Mouse (Mus musculus) kidney, embryonic 14.5 days (tissue): ENCODE measurements around the gene Rogdi. TPM values are rescaled to one million over a fixed set of nuclear protein-coding genes. Genes with fewer than 3 reads are reported as not detected.

ENCODE experiments used
- ATAC-seq: fragments of 200-750 bp; cut with Nextera tagmentation; 2 replicates; pipeline ENCODE4 v1.8.0; 2017; ENCODE audit warnings: moderate number of reproducible peaks, mild to moderate bottlenecking, moderate TSS enrichment, moderate library complexity; ENCODE audit not compliant: low FRiP score, low TSS enrichment
- H3K27ac ChIP-seq: fragments of 300-500 bp; sonication (generic); 2 replicates; pipeline ENCODE4 v1.5.1; 2014; ENCODE audit warnings: low read depth, mild to moderate bottlenecking, low read length, moderate library complexity, mixed read lengths
- H3K27me3 ChIP-seq: fragments of 300-500 bp; sonication (generic); 2 replicates; pipeline ENCODE4 v1.6.1; 2014; ENCODE audit warnings: mild to moderate bottlenecking, low read length; ENCODE audit not compliant: control insufficient read depth, insufficient read depth
- H3K36me3 ChIP-seq: fragments of 300-500 bp; sonication (generic); 2 replicates; pipeline ENCODE4 v1.6.1; 2014; ENCODE audit warnings: low read length, mixed read lengths; ENCODE audit not compliant: control insufficient read depth, insufficient read depth
- H3K4me1 ChIP-seq: fragments of 300-500 bp; sonication (generic); 2 replicates; pipeline ENCODE4 v1.6.1; 2014; ENCODE audit warnings: low read length, mixed read lengths; ENCODE audit not compliant: control insufficient read depth, insufficient read depth
- H3K4me2 ChIP-seq: fragments of 300-500 bp; sonication (generic); replicated peaks from 2 replicates; pipeline ENCODE4 v1.6.1; 2014; ENCODE audit warnings: low read depth, mild to moderate bottlenecking, low read length
- H3K4me3 ChIP-seq: fragments of 300-500 bp; sonication (generic); 2 replicates; pipeline ENCODE4 v1.5.1; 2014; ENCODE audit warnings: mild to moderate bottlenecking, low read length
- H3K9ac ChIP-seq: fragments of 300-500 bp; sonication (generic); 2 replicates; pipeline ENCODE4 v1.6.1; 2014; ENCODE audit warnings: low read depth, mild to moderate bottlenecking, low read length, moderate library complexity
- H3K9me3 ChIP-seq: fragments of 300-500 bp; sonication (generic); 2 replicates; pipeline ENCODE4 v1.6.1; 2016; ENCODE audit warnings: low read length; ENCODE audit not compliant: control insufficient read depth
- WGBS: fragments of 180-500 bp; shearing (Covaris S2); extraction: QIAGEN DNeasy Blood & Tissue Kit; methylation state at CpG from one replicate; pipeline ENCODE4 v1.1.7; 2014; 5-methylcytosine and 5-hydroxymethylcytosine counted together
- polyA plus RNA-seq: library from polyadenylated mRNA; unstranded; fragments of >200 nt; fragmentation: Nextera tagmentation; extraction: Ambion mirVana; gene quantifications from 2 replicates; pipeline ENCODE4 v1.2.1, GENCODE M21; 2014

Rogdi gene
- polyA plus RNA-seq, result 80.9 and 86.2 TPM in 2 replicates

DNA sequence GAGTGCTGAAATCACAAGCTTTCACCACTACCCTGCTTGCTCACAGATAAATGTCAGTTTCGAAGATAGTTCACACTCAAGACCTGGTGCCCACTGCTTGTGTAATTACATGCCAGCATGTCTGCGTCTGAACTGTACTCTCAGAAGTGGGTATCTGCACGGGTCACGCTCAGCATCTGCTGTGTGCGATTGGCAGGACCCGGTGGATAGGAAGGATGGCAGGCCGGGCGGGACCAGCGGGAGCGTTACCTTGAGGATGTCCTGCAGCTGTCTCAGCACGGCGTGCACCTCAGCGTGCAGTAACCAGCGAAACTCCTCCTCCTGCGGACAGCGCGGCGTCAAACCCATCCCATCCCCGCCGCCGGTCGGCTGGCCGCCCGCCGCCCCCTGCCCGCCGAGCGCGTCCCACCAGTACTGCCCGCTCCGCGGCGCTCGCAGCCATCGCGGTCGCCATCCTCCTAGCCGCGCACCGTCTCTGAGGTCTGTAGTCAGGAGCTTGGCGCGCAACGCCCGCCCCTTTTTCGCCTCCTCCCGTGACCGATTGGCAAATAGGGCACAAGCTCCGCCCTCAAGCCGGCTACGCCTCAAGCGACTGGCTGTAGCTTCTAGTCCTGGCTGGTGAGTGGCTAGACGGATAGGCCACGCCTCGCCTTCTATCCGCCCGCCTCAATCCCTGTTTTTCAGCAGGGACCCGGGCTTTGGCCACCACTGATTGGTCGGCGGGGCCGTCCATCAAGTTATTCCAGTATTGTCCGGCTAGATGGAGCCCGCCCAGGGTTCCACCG, at the start of gene Rogdi:
Gene Rogdi (minus strand): TSS at position 500 of the 785 bp plus-strand sequence.
- Histone ChIP-seq H3K27me3 (no peaks in the 10 kb centered on the region), H3K9ac (peak within 1 kb of the TSS; percentile 74), H3K4me3 (peak within 1 kb of the TSS; percentile 71), H3K4me1 (peaks cover 12% of the 10 kb centered on the region), H3K27ac (peak within 1 kb of the TSS; percentile 51), H3K36me3 (peaks cover 44% of the 10 kb centered on the region), H3K9me3 (no peaks in the 10 kb centered on the region), H3K4me2 (peak within 1 kb of the TSS; percentile 76)
- peak; percentile 99 for ATAC-seq
- WGBS, result under 1% methylated on average over 59 of the region's 63 CpGs

- 92% methylated on average over 1 of the region's 1 CpGs for WGBS
- H3K27me3 ChIP-seq, result no peaks in the 10 kb centered on the region
- ATAC-seq, result no peak
- H3K36me3 ChIP-seq, result peaks cover 55% of the 10 kb centered on the region
- H3K4me3 ChIP-seq, result no peak overlapping the region
- H3K27ac ChIP-seq, result no peak overlapping the region
- H3K9me3 ChIP-seq, result no peaks in the 10 kb centered on the region
- no peak overlapping the region for H3K9ac ChIP-seq
- no peaks in the 10 kb centered on the region for H3K4me1 ChIP-seq
- H3K4me2 ChIP-seq, result no peak overlapping the region
Measured at GRCm38 (mm10) chr16:5058114-5058513, 44.8 kb upstream of the Rogdi start.

DNA sequence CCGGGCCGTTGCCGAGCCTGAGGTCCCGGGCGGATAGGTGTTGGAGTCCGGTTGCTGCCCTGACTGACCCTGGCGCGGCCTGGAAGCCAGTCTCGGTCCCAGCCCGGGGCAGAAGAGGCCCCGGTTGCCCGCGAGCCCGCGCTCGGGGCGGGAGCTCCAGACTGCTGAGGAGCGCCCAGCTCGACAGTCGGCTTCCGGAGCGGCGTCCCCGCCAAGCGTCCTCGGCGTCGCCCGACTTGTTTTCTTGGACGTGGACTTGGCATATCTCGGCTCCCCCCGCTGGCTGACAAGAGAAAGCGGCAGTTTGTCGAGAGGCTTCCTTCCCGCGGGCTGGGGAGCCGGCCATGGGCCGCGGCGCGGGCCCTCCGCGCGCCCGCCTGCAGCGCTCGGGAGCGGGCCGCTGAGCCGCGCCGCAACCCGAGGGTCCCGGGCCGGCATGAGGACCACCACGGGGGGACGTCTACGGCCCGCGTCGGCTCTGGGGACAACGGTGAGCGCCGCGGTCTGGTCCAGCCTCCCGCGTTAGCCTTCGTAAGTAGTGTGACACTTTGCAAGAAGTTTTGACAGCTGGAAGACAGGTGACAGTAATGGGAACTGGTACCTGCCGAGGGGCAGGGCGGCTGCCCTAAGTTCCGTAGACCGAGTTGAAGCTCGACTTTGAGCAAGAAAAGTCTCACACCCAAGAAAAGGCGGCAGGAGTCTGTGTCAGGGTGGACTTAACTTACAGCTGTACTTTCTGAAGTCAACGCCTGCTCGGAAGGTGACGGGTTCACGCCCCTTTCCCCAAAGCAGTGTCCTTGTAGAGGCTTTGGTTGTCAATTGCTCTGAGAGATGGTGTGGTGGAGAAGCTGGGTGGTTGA, 37.1 kb upstream of the Rogdi start:
- under 1% methylated on average over 74 of the region's 78 CpGs for WGBS
- H3K4me3 ChIP-seq, result peak overlapping the region; percentile 76
- H3K9me3 ChIP-seq, result no peaks in the 10 kb centered on the region
- H3K4me1 ChIP-seq, result peaks cover 22% of the 10 kb centered on the region; the same call in 1 of the 2 replicates
- H3K4me2 ChIP-seq, result peak overlapping the region; percentile 89
- H3K9ac ChIP-seq, result peak overlapping the region; percentile 85
- ATAC-seq, result peak; percentile 75
- H3K27ac ChIP-seq, result peak overlapping the region; percentile 97
- H3K27me3 ChIP-seq, result no peaks in the 10 kb centered on the region
- peaks cover 36% of the 10 kb centered on the region for H3K36me3 ChIP-seq

- 1% methylated on average over 49 of the region's 56 CpGs for WGBS
- Histone ChIP-seq H3K27ac (peak within 1 kb of the TSS; percentile 97), H3K9ac (peak within 1 kb of the TSS; percentile 86), H3K4me1 (peaks cover 22% of the 10 kb centered on the region; the same call in 1 of the 2 replicates), H3K9me3 (no peaks in the 10 kb centered on the region), H3K4me2 (peak within 1 kb of the TSS; percentile 89), H3K4me3 (peak within 1 kb of the TSS; percentile 76), H3K27me3 (no peaks in the 10 kb centered on the region), H3K36me3 (peaks cover 36% of the 10 kb centered on the region)
- peak; percentile 100 for ATAC-seq
Measured at GRCm38 (mm10) chr16:5049774-5050234, 36.5 kb upstream of the Rogdi start, which contains the start of the genes Glyr1 and Ubn1. Gene Glyr1 (minus strand): TSS chr16:5049863. Gene Ubn1 (plus strand): TSS chr16:5050057.

- peak overlapping the region; percentile 76 for H3K4me3 ChIP-seq
- H3K27ac ChIP-seq, result peak overlapping the region; percentile 75; the same call in 1 of the 2 replicates
- ATAC-seq, result peak; percentile 70
- H3K4me1 ChIP-seq, result peaks cover 22% of the 10 kb centered on the region; the same call in 1 of the 2 replicates
- H3K4me2 ChIP-seq, result peak overlapping the region; percentile 84
- H3K27me3 ChIP-seq, result no peaks in the 10 kb centered on the region
- H3K36me3 ChIP-seq, result peaks cover 41% of the 10 kb centered on the region
- WGBS, result under 1% methylated on average over 34 of the region's 38 CpGs
- no peaks in the 10 kb centered on the region for H3K9me3 ChIP-seq
- H3K9ac ChIP-seq, result peak overlapping the region; percentile 86
Measured at GRCm38 (mm10) chr16:5049182-5049773, 35.9 kb upstream of the Rogdi start.

DNA sequence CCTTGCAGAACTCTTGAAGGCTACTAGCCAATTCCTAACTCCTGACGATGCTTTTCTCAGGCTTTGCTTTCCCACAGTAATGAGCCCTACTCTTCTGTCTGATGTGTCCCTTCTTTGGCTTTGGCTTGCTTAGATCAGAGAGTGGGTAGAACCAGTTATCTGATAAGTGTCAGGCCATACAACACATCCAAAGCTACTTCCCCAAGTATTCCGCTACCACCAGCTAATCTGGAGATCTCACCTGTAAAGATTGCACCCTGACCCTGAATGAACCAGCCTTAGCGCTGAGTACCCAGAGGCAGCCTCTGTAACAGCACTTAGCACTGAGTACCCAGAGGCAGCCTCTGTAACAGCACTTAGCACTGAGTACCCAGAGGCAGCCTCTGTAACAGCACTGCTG, 32.0 kb upstream of the Rogdi start:
- H3K9ac ChIP-seq, result no peak overlapping the region
- H3K27ac ChIP-seq, result no peak overlapping the region
- WGBS, result 98% methylated on average over 3 of the region's 3 CpGs
- peaks cover 71% of the 10 kb centered on the region for H3K36me3 ChIP-seq
- ATAC-seq, result no peak
- H3K9me3 ChIP-seq, result no peaks in the 10 kb centered on the region
- no peak overlapping the region for H3K4me3 ChIP-seq
- H3K27me3 ChIP-seq, result no peaks in the 10 kb centered on the region
- no peak overlapping the region for H3K4me2 ChIP-seq
- H3K4me1 ChIP-seq, result peaks cover 14% of the 10 kb centered on the region; the same call in 1 of the 2 replicates

DNA sequence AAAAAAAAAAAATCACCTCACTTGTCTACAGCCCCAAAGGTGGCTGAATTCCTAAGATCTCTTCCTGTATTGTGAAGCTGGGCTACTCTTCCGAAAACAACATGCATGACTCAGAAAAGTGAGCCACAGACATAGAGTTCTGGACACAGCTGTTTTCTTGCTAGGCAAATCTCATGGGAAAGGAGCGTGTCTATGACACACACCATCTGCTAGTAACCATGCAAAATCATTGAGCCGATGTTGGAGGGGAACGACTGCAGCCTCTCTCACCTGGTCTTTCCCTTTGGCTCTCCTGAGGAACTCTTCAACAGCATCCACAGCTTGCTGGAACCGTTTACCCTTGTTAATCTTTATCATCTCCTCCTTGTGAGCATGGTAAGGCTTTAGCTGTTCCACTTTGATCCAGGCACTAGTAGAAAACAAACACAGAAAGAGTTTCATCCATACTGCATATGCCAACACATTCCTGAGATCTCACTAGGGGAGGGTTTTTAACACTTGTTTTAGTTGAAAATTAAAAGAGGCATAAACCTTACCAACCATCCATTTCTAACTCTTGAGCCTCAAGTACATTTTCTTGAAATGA, 23.4 kb upstream of the Rogdi start:
- 79% methylated on average over 5 of the region's 5 CpGs for WGBS
- Histone ChIP-seq H3K4me2 (no peak overlapping the region), H3K27me3 (no peaks in the 10 kb centered on the region), H3K9ac (no peak overlapping the region), H3K9me3 (no peaks in the 10 kb centered on the region), H3K27ac (no peak overlapping the region), H3K4me3 (no peak overlapping the region), H3K4me1 (no peaks in the 10 kb centered on the region), H3K36me3 (peaks cover 95% of the 10 kb centered on the region)
- ATAC-seq, result no peak

DNA sequence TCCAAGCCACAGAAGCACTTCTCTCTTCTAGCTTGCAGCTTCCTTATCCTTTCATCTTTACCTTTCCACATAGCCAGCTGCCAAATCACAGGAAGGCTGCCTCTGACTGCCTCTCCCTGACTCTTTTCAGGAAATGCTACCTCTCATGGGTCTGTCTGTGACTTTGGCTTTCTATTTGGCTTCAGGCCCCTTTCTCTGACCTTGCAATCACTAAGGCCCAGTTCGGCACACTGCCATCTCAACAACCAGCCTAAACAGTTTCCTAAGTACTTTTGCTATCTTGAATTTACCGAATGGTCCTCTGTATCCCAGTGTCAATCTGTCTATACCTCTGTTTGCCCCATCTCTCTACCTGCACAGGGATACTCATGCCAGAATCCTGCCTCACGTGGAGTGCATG, 22.2 kb upstream of the Rogdi start:
- Histone ChIP-seq H3K27ac (no peak overlapping the region), H3K27me3 (no peaks in the 10 kb centered on the region), H3K9me3 (no peaks in the 10 kb centered on the region), H3K4me3 (no peak overlapping the region), H3K9ac (no peak overlapping the region), H3K4me2 (no peak overlapping the region), H3K36me3 (peaks cover 96% of the 10 kb centered on the region), H3K4me1 (no peaks in the 10 kb centered on the region)
- WGBS, result 92% methylated on average over 3 of the region's 3 CpGs
- no peak for ATAC-seq
